Mouse (Mus musculus) stomach, postnatal 0 days (tissue): ENCODE measurements around the gene Fanca.

Experiments
- CTCF ChIP-seq: IDR thresholded peaks from 2 replicates; pipeline ENCODE4 v1.5.1; 2016; ENCODE audit warnings: antibody characterized with exemption, low read depth, mild to moderate bottlenecking, moderate library complexity
- EP300 ChIP-seq: optimal IDR thresholded peaks from 2 replicates; pipeline ENCODE3; 2016; ENCODE audit warnings: antibody characterized with exemption

DNA sequence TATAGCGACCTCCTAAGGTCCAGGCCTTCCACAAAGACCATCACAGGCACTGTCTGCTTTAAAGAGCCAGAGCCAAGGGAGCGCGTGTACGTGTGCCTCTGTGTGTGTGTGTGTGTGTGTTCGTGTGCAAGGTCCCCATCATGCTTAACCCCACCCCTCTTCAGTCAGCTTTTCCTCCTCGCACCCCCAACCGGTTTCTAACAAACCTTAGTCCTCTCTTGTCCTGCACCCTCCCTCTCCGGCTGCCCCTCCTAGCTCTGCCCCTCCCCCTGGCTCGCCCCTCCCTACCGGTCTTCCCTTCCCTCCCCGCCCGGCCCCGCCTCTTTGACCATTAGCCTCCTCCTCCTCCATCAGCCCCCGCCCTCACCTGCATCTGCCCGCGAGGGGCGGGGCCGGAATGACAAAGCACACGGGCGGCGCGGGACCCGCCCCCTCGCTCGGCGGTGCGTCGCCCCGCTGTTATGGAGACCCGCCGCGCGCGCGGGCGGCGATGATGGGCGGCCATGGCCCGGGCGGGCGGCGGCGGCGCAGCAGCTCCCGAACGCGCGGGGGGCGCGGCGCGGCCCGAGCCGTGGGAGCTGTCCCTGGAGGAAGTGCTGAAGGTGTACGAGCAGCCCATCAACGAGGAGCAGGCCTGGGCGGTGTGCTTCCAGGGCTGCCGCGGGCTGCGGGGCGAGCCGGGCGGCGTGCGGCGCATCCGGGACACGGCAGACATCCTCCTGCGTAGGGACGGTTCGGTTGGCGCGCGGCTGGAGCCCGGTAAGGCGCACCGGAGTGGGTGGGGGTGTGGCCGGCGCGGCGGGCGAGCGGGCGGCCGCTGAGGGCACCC is 14.1 kb upstream of the Fanca start, which contains the start of gene Spire2:
- TF ChIP-seq CTCF, result no peak
- TF ChIP-seq EP300, result no peak
